Mouse (Mus musculus) CH12.LX (cell line): Measurements from ENCODE around the gene Arid5b. TPM values are rescaled to one million over a fixed set of nuclear protein-coding genes. Genes with fewer than 3 reads are reported as not detected.

ENCODE experiments used
- DNase-seq: peaks from one replicate; pipeline ENCODE4 v3.0.0-alpha.2; 2013; ENCODE audit errors: extremely low read depth
- H3K27ac ChIP-seq: 2 replicates; pipeline ENCODE4 v1.5.1; 2012; ENCODE audit warnings: low read depth, mild to moderate bottlenecking, control low read depth, moderate library complexity; ENCODE audit not compliant: insufficient read depth
- H3K27me3 ChIP-seq: replicated peaks from 2 replicates; pipeline ENCODE3; 2012; ENCODE audit warnings: inconsistent platforms
- H3K36me3 ChIP-seq, 2 experiments: replicated peaks in 1 of 2; 2 replicates each; pipeline versions ENCODE3 to v1.6.1; 2012; ENCODE audit warnings: inconsistent platforms in 1 of 2, low read length in 1 of 2, mild to moderate bottlenecking in 1 of 2, mixed read lengths in 1 of 2, moderate library complexity in 1 of 2; ENCODE audit not compliant: control insufficient read depth in 1 of 2, insufficient read depth in 1 of 2
- H3K4me1 ChIP-seq, 2 experiments: 2 replicates each; pipeline ENCODE4 v1.6.1; 2012; ENCODE audit warnings: inconsistent platforms in 1 of 2, moderate library complexity in 1 of 2; ENCODE audit not compliant: insufficient read depth in 2 of 2, control insufficient read depth in 1 of 2
- H3K4me2 ChIP-seq: 2 replicates; pipeline ENCODE4 v1.6.1; 2012; ENCODE audit warnings: low read depth, mild to moderate bottlenecking, control low read depth; ENCODE audit not compliant: poor library complexity, insufficient read depth, severe bottlenecking
- H3K4me3 ChIP-seq, 3 experiments: fragments of 150-350 bp in 1 of 3; sonication (generic) in 1 of 3; replicated peaks in 1 of 3; 2 replicates each; pipeline versions ENCODE3 to v1.5.1; 2011 to 2012; ENCODE audit warnings: low read depth in 2 of 3, low read length in 2 of 3, mild to moderate bottlenecking in 2 of 3, moderate library complexity in 2 of 3, control low read depth in 1 of 3, improper control_type of control experiment in 1 of 3, inconsistent platforms in 1 of 3, mixed read lengths in 1 of 3; ENCODE audit not compliant: poor library complexity in 1 of 3
- H3K79me2 ChIP-seq: replicated peaks from 2 replicates; pipeline ENCODE4 v1.6.1; 2012; ENCODE audit warnings: mild to moderate bottlenecking, moderate library complexity; ENCODE audit not compliant: control insufficient read depth, poor library complexity, insufficient read depth, severe bottlenecking; ENCODE audit errors: extremely low read depth
- H3K9ac ChIP-seq: 2 replicates; pipeline ENCODE4 v1.6.1; 2012; ENCODE audit warnings: low read depth, mild to moderate bottlenecking, control low read depth, moderate library complexity; ENCODE audit not compliant: insufficient read depth
- H3K9me3 ChIP-seq: replicated peaks from 2 replicates; pipeline ENCODE3; 2012; ENCODE audit warnings: low read length, inconsistent platforms, mixed read lengths
- CHD1 ChIP-seq: IDR thresholded peaks from 2 replicates; pipeline ENCODE4 v1.6.1; 2012; ENCODE audit warnings: low read depth, low read length, improper control_type of control experiment, inconsistent platforms
- EP300 ChIP-seq: IDR thresholded peaks from 2 replicates; pipeline ENCODE4 v1.6.1; 2011; ENCODE audit warnings: low read length, improper control_type of control experiment
- GABPA ChIP-seq: IDR thresholded peaks from 2 replicates; pipeline ENCODE4 v1.6.1; 2012; ENCODE audit warnings: low read depth, low read length, improper control_type of control experiment, inconsistent platforms; ENCODE audit not compliant: insufficient replicate concordance
- IRF4 ChIP-seq: IDR thresholded peaks from 2 replicates; pipeline ENCODE4 v1.6.1; 2014; ENCODE audit warnings: low read depth, mild to moderate bottlenecking, inconsistent platforms, low read length, improper control_type of control experiment
- JUN ChIP-seq: IDR thresholded peaks from 2 replicates; pipeline ENCODE4 v1.6.1; 2011; ENCODE audit warnings: low read depth, mild to moderate bottlenecking, low read length, improper control_type of control experiment, moderate library complexity; ENCODE audit not compliant: insufficient read depth
- JUND ChIP-seq: conservative IDR thresholded peaks from 2 replicates; pipeline ENCODE4 v1.6.1; 2011; ENCODE audit warnings: low read depth, low read length, improper control_type of control experiment
- KAT2A ChIP-seq: IDR thresholded peaks from 2 replicates; pipeline ENCODE4 v1.6.1; 2012; ENCODE audit warnings: low read length, improper control_type of control experiment, inconsistent platforms; ENCODE audit not compliant: insufficient replicate concordance
- MAFK ChIP-seq: IDR thresholded peaks from 2 replicates; pipeline ENCODE4 v1.6.1; 2011; ENCODE audit warnings: low read length, improper control_type of control experiment; ENCODE audit not compliant: insufficient replicate concordance
- MEF2A ChIP-seq: IDR thresholded peaks from 2 replicates; pipeline ENCODE4 v1.6.1; 2014; ENCODE audit warnings: low read depth, mild to moderate bottlenecking, inconsistent platforms, low read length, improper control_type of control experiment, borderline replicate concordance
- MXI1 ChIP-seq: IDR thresholded peaks from 2 replicates; pipeline ENCODE4 v1.6.1; 2011; ENCODE audit warnings: mild to moderate bottlenecking, low read depth, low read length, improper control_type of control experiment
- NELFE ChIP-seq: IDR thresholded peaks from 2 replicates; pipeline ENCODE4 v1.6.1; 2011; ENCODE audit warnings: low read depth, low read length, improper control_type of control experiment
- PAX5 ChIP-seq: IDR thresholded peaks from 2 replicates; pipeline ENCODE4 v1.6.1; 2012; ENCODE audit warnings: low read length, inconsistent platforms, mixed read lengths
- POLR2A ChIP-seq: IDR thresholded peaks from 2 replicates; pipeline ENCODE4 v1.6.1; 2011; ENCODE audit warnings: low read depth, mild to moderate bottlenecking, improper control_type of control experiment, low read length
- TBP ChIP-seq: conservative IDR thresholded peaks from 2 replicates; pipeline ENCODE4 v1.6.1; 2011; ENCODE audit warnings: low read depth, low read length, improper control_type of control experiment
- TCF12 ChIP-seq: IDR thresholded peaks from 2 replicates; pipeline ENCODE4 v1.6.1; 2014; ENCODE audit warnings: low read depth, mild to moderate bottlenecking, inconsistent platforms, low read length, improper control_type of control experiment
- USF1 ChIP-seq: IDR thresholded peaks from 2 replicates; pipeline ENCODE4 v1.6.1; 2014; ENCODE audit warnings: low read depth, mild to moderate bottlenecking, inconsistent platforms, low read length, improper control_type of control experiment
- USF2 ChIP-seq: conservative IDR thresholded peaks from 2 replicates; pipeline ENCODE4 v1.6.1; 2011; ENCODE audit warnings: low read depth, low read length, improper control_type of control experiment
- ZKSCAN1 ChIP-seq: IDR thresholded peaks from 2 replicates; pipeline ENCODE4 v1.6.1; 2012; ENCODE audit warnings: low read depth, inconsistent platforms, low read length, improper control_type of control experiment, borderline replicate concordance
- ZMIZ1 ChIP-seq: IDR thresholded peaks from 2 replicates; pipeline ENCODE4 v1.6.1; 2012; ENCODE audit warnings: low read depth, mild to moderate bottlenecking, inconsistent platforms, low read length, improper control_type of control experiment
- dilution Hi-C: fragments of 300-500 bp; cut with MboI; formaldehyde crosslinking; loops from 2 replicates; pipeline ENCODE4 v1.14.3; 2020; ENCODE audit warnings: low sequenced_read_pairs; ENCODE audit not compliant: extremely low pct_unique_long_range_greater_than_20kb, extremely low pct_ligation_motif_present
- in situ Hi-C: fragments of 300-500 bp; cut with MboI; formaldehyde crosslinking; loops from 3 replicates; pipeline ENCODE4 v1.14.3; 2019; ENCODE audit warnings: low sequenced_read_pairs, low pct_ligation_motif_present, low pct_unique_long_range_greater_than_20kb, mixed read lengths
- polyA plus RNA-seq: library from polyadenylated mRNA; unstranded; fragments of >175 nt; gene quantifications from 2 replicates; pipeline ENCODE4 v1.2.1, GENCODE M21; 2012; ENCODE audit warnings: low read depth; ENCODE audit not compliant: insufficient read length
- total RNA-seq, 2 experiments: library from RNA; depleted of rRNA; stranded (reverse); fragments of 300-350 nt in 1 of 2; fragments of >200 nt in 1 of 2; gene quantifications; 2 replicates each; pipeline ENCODE4 v1.2.3; 2012 to 2014

Arid5b gene
- total and polyA plus RNA-seq, 3 experiments: 1.1 to 2.6 (median 1.8) TPM

DNA sequence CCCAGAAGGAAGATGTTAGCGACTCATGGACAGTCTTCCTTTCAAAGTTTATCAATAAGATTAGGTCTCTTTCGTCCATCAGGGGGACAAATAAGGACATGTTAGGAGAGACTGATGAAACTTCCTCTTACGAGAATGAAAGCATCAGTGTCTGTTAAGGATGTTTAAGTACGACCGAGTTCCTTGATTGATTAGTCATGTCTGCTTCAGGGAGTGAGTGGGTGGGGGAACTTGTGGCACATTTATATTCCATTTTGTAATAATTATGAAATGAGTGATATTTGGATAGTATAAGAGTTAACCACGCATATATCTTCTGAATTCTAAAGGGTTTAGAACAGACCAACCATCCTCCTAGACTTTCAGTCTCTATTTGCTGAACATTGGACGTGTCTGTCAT lies 22.5 kb upstream of the Arid5b start:
- TF ChIP-seq TCF12 (no peak), USF2 (no peak), MXI1 (no peak), MAFK (no peak), NELFE (no peak), TBP (0 out of 2 replicates have a peak, but pooled peaks have one; percentile 17)
- H3K4me2 ChIP-seq: no peak overlapping the region
- in situ Hi-C loops: no loop called here

DNA sequence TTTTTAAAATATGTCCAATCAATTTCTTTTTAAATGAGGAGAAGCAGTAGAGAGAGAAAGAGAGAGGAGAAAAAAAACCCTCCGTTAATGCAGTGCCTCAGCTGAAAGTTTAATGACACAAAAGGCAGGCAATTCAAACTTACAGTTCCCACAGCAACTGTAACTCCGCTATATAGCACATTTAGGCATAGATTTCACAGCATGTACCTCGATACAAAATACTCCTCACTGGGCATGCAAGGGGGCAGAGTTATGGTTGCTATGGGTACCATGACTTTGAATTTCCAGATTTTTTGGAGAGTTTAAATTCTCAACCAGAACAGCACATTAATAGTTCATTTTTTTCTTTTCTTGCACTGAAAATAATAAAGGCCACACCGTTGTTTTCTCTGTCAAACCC lies 10.9 kb upstream of the Arid5b start:
- Histone ChIP-seq H3K9ac (no peak overlapping the region), H3K4me2 (no peak overlapping the region), H3K4me1 (0 out of 4 replicates have a peak, but pooled peaks cover 0 to under 1% of the 10 kb centered on the region in 2 experiments), H3K79me2 (no peaks in the 10 kb centered on the region; the same call in 1 of the 2 replicates), H3K4me3 (no peak overlapping the region), H3K9me3 (peaks cover 14% of the 10 kb centered on the region), H3K36me3 (no peaks in the 10 kb centered on the region), H3K27ac (no peak overlapping the region), H3K27me3 (no peaks in the 10 kb centered on the region)
- TF ChIP-seq TCF12 (no peak), JUN (no peak), CHD1 (no peak), ZMIZ1 (no peak), EP300 (no peak), KAT2A (no peak), JUND (no peak), POLR2A (no peak), NELFE (no peak), USF1 (no peak), ZKSCAN1 (no peak), PAX5 (no peak), IRF4 (no peak), MEF2A (no peak), GABPA (no peak), TBP (no peak)
- dilution Hi-C loops (no loop called here), in situ Hi-C loops (no loop called here)
- no peak for DNase-seq

More for the DNA sequence above, 22.5 kb upstream of the Arid5b start:
- Histone ChIP-seq H3K9ac (no peak overlapping the region), H3K9me3 (peaks cover 2% of the 10 kb centered on the region), H3K4me1 (no peaks in the 10 kb centered on the region; a peak in 1 of 4 replicates), H3K27me3 (no peaks in the 10 kb centered on the region), H3K79me2 (no peaks in the 10 kb centered on the region), H3K4me3 (no peak overlapping the region), H3K36me3 (no peaks in the 10 kb centered on the region), H3K27ac (no peak overlapping the region)
- DNase-seq: peak; percentile 29
- dilution Hi-C loops: no loop called here
